In the genomic region with DNA sequence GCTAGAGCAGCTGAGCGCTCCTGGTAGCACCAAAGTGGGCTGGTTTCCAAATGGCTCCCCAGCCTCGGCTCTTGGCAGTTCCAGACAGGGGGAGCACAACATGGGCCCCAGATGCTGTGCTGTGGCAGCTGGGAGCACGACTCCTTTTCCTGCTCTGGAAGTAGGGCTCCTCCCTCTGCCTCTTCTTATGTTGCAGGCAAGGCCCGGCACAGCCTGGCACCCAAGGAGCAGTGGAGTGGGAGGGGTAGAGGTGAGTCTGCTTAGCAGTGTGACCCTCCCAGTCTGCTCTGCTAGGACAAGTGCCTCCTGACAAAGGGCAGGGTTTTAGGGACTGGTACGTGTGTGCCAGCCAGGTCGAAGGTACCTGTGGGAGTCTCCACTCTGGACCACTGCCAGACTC, we compare ENCODE assay signal across 10 mouse cellular contexts. TPM values are rescaled to one million over a fixed set of nuclear protein-coding genes. Genes with fewer than 3 reads are reported as not detected.
DNase-seq lines count a peak whose midpoint lies in the region; ATAC-seq and TF ChIP-seq lines count a peak whose summit lies in the region.
"Had no signal": no experiment of that assay in that cellular context is flagged by ENCODE, and none has a peak within 500 bp of the region (broad histone marks: within the 10 kb centered on the region; RNA-seq: fewer than 3 reads in every experiment).

No protein-coding gene starts in this region.

- H3K36me3 ChIP-seq in lung, embryonic 14.5 days (ENCODE audit: insufficient read depth) = no peaks in the 10 kb centered on the region
- H3K36me3 ChIP-seq in embryonic facial prominence, embryonic 14.5 days (ENCODE audit: control insufficient read depth, insufficient read depth, low read length) = no peaks in the 10 kb centered on the region
- H3K36me3 ChIP-seq in limb, embryonic 13.5 days = no peaks in the 10 kb centered on the region
- H3K36me3 ChIP-seq: neural tube, embryonic 12.5 days had no signal

- H3K27ac ChIP-seq in lung, embryonic 14.5 days (ENCODE audit: low read depth) = no peak overlapping the region
- H3K27ac ChIP-seq in embryonic facial prominence, embryonic 14.5 days (replicated peaks; ENCODE audit: low read depth, low read length) = no peak overlapping the region
- no peak overlapping the region for H3K27ac ChIP-seq in limb, embryonic 13.5 days

- no peaks in the 10 kb centered on the region for H3K9me3 ChIP-seq in lung, embryonic 14.5 days (ENCODE audit: low read depth, low read length)
- no peaks in the 10 kb centered on the region for H3K9me3 ChIP-seq in embryonic facial prominence, embryonic 14.5 days (ENCODE audit: control insufficient read depth, low read length)
- no peaks in the 10 kb centered on the region for H3K9me3 ChIP-seq in limb, embryonic 13.5 days
- H3K9me3 ChIP-seq: neural tube, embryonic 12.5 days had no signal

- DNase-seq in gastrocnemius, postnatal 14 days = peak; percentile 38
- DNase-seq in gastrocnemius, postnatal 4 days (ENCODE audit: low spot score in 2 of 2) = no peak
- DNase-seq in lung, embryonic 14.5 days = no peak
- no peak for DNase-seq in lung, postnatal 10 days
- DNase-seq in embryonic facial prominence, embryonic 14.5 days (ENCODE audit: low spot score) = peak; percentile 72
- no peak for DNase-seq in right cerebral cortex, postnatal 25 days
- no peak for DNase-seq in adipocyte (ENCODE audit: low spot score)

- ATAC-seq in lung, embryonic 14.5 days (ENCODE audit: insufficient read depth) = no peak
- ATAC-seq in embryonic facial prominence, embryonic 14.5 days (ENCODE audit: low read depth) = peak; percentile 60; the same call in 1 of the 2 replicates
- no peak for ATAC-seq in limb, embryonic 13.5 days (ENCODE audit: low FRiP score, low read depth)
- ATAC-seq: CD4-positive, CD25-positive, alpha-beta regulatory T cell, adult 4 months had no signal

- intact Hi-C loops in gastrocnemius, postnatal 14 days (cut with DNase I; ENCODE audit: low total_unique reads) = no loop called here

- H3K4me3 ChIP-seq in lung, embryonic 14.5 days (ENCODE audit: low read depth, low read length) = no peak overlapping the region
- no peak overlapping the region for H3K4me3 ChIP-seq in embryonic facial prominence, embryonic 14.5 days (ENCODE audit: low read depth, low read length)
- no peak overlapping the region for H3K4me3 ChIP-seq in limb, embryonic 13.5 days
- H3K4me3 ChIP-seq: neural tube, embryonic 12.5 days had no signal

- no peak for TF ChIP-seq CTCF in lung, embryonic 14.5 days (IDR thresholded peaks at IDR 0.05; ENCODE audit: low read depth)

- 30% methylated on average over 6 of the region's 6 CpGs for WGBS in lung, embryonic 14.5 days
- WGBS in embryonic facial prominence, embryonic 14.5 days = 37% methylated on average over 6 of the region's 6 CpGs
- WGBS in limb, embryonic 13.5 days = 38% methylated on average over 6 of the region's 6 CpGs

- H3K4me2 ChIP-seq in lung, embryonic 14.5 days = no peak overlapping the region
- H3K4me2 ChIP-seq in embryonic facial prominence, embryonic 14.5 days (ENCODE audit: low read depth, low read length) = no peak overlapping the region
- peak overlapping the region; percentile 9; the same call in 1 of the 2 replicates for H3K4me2 ChIP-seq in limb, embryonic 13.5 days (replicated peaks)

- peaks cover 12% of the 10 kb centered on the region for H3K4me1 ChIP-seq in lung, embryonic 14.5 days (ENCODE audit: insufficient read depth)
- peaks cover 31% of the 10 kb centered on the region for H3K4me1 ChIP-seq in embryonic facial prominence, embryonic 14.5 days (ENCODE audit: control insufficient read depth, insufficient read depth, low read length)
- peaks cover 80% of the 10 kb centered on the region for H3K4me1 ChIP-seq in limb, embryonic 13.5 days

- H3K9ac ChIP-seq in lung, embryonic 14.5 days = 0 out of 2 replicates have a peak overlapping the region, but pooled peaks have one; percentile 2
- no peak overlapping the region for H3K9ac ChIP-seq in embryonic facial prominence, embryonic 14.5 days (ENCODE audit: low read depth, low read length)
- H3K9ac ChIP-seq in limb, embryonic 13.5 days = no peak overlapping the region
- H3K9ac ChIP-seq: neural tube, embryonic 12.5 days had no signal

- H3K27me3 ChIP-seq in lung, embryonic 14.5 days (ENCODE audit: insufficient read depth, low read length) = no peaks in the 10 kb centered on the region
- H3K27me3 ChIP-seq in embryonic facial prominence, embryonic 14.5 days (replicated peaks; ENCODE audit: control insufficient read depth, insufficient read depth, low read length) = no peaks in the 10 kb centered on the region
- H3K27me3 ChIP-seq in limb, embryonic 13.5 days = peaks cover 54% of the 10 kb centered on the region

RNA-seq across cellular contexts. Expression of gene Flrt1, which starts 5.3 kb away (rescaled TPM):
- under 1 TPM; 0.27 to 0.51 TPM for total RNA-seq in gastrocnemius, postnatal 14 days (2021)
- 1 to 10 TPM in 1 of 2 experiments, under 1 TPM in 1; 0.91 to 1.4 TPM for total RNA-seq in gastrocnemius, postnatal 4 days (2021)
- polyA plus RNA-seq in lung, embryonic 14.5 days (2014; fragmentation: Nextera tagmentation; extraction: Ambion mirVana) = 1.4 and 2.0 TPM in 2 replicates
- polyA plus RNA-seq in embryonic facial prominence, embryonic 14.5 days (2014; fragmentation: Nextera tagmentation; extraction: Ambion mirVana) = 10.4 and 10.5 TPM in 2 replicates
- 7.7 and 8.1 TPM in 2 replicates for polyA plus RNA-seq in limb, embryonic 13.5 days (2015; fragmentation: Nextera tagmentation; extraction: Ambion mirVana)

RNA-seq across cellular contexts. Expression of gene Macrod1, which starts 54.3 kb away (rescaled TPM):
- 100 to 1,000 TPM; 187 to 192 TPM for total RNA-seq in gastrocnemius, postnatal 14 days (2021)
- total RNA-seq in gastrocnemius, postnatal 4 days (2021) = 100 to 1,000 TPM; 233 to 237 TPM
- polyA plus RNA-seq in lung, embryonic 14.5 days (2014; fragmentation: Nextera tagmentation; extraction: Ambion mirVana) = 11.0 and 11.4 TPM in 2 replicates
- polyA plus RNA-seq in embryonic facial prominence, embryonic 14.5 days (2014; fragmentation: Nextera tagmentation; extraction: Ambion mirVana) = 27.1 and 30.3 TPM in 2 replicates
- polyA plus RNA-seq in limb, embryonic 13.5 days (2015; fragmentation: Nextera tagmentation; extraction: Ambion mirVana) = 12.3 and 13.3 TPM in 2 replicates

Comparison
In these comparisons a context has a peak if more than half of its experiments do, and no peak if none do; other contexts are left out.
1. DNase-seq: peak in gastrocnemius, postnatal 14 days (single experiment) and embryonic facial prominence, embryonic 14.5 days (single experiment); none in gastrocnemius, postnatal 4 days (0 of 2), lung, embryonic 14.5 days (single experiment), lung, postnatal 10 days (single experiment), right cerebral cortex, postnatal 25 days (single experiment) and adipocyte (single experiment).